Mouse (Mus musculus): Measurements from ENCODE around the gene Gm6526. TPM values are rescaled to one million over a fixed set of nuclear protein-coding genes. Genes with fewer than 3 reads are reported as not detected.
"Not testable (repeated sequence)": the region's sequence is repeated elsewhere in the genome, so short reads cannot be mapped to it uniquely, and the experiment has no call there.

The Gm6526 gene
- not detected in 2 replicates for polyA plus RNA-seq (2012; rRNA removed)

DNA sequence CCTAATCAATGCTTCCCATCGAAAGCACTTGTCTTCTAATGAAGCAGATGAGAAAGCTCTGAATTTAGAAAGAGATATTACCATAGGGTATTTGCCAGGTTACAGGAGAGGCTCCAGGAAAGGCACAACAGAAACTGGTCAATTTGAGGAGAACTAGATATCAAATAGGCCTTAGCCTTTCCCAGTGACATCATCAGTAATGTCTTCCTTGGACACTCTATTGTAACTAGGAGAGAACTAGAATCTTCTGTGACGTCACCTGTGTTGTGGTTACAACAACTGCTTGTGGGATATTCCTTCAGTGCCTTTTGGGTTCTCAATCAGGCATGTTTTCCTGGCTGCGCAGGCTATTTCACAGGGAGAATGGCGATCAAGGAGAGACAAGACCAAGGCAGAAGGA lies at the start of gene Gm6526:
Gene Gm6526 (plus strand): TSS at position 301 of the 400 bp plus-strand sequence.
- H3K27ac ChIP-seq (ENCODE audit: insufficient read depth, low read length), result not testable (repeated sequence)

DNA sequence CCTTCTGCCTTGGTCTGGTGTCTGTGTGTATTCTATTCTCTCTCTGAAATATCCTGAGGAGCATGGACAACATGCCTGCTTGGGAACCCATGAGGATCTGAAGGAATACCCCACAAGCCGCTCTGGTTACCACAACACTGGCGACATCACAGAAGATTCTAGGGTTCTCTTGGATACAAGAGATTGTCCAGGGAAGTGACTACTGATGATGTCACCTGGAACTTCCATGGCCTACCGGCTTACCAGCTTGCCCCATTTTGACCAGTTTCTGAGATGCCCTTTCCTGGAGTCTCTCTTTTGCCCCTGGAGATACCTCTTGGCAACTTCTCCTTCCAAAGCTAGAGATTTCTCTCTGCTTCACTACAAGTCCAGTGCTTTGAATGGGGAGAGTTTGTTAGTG lies 20.3 kb upstream of the Gm6526 start, which contains the start of gene Gm16506:
Gene Gm16506 (minus strand): TSS at position 101 of the 400 bp plus-strand sequence.
- H3K27ac ChIP-seq (ENCODE audit: insufficient read depth, low read length); H3K4me3 ChIP-seq (ENCODE audit: insufficient read depth, low read length); H3K4me1 ChIP-seq (ENCODE audit: control insufficient read depth, insufficient read depth, low read length): not testable (repeated sequence)

More for the DNA sequence above, at the start of gene Gm6526:
- H3K4me3 ChIP-seq (ENCODE audit: insufficient read depth, low read length); H3K4me1 ChIP-seq (ENCODE audit: control insufficient read depth, insufficient read depth, low read length): not testable (repeated sequence)

DNA sequence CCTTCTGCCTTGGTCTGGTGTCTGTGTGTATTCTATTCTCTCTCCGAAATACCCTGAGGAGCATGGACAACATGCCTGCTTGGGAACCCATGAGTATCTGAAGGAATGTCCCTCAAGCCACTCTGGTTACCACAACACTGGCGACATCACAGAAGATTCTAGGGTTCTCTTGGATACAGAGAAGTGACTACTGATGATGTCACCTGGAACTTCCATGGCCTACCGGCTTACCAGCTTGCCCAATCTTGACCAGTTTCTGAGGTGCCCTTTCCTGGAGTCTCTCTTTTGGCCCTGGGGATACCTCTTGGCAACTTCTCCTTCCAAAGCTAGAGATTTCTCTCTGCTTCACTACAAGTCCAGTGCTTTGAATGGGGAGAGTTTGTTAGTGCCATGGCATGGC lies 37.0 kb downstream of the Gm6526 start, which contains the start of gene Gm8180:
Gene Gm8180 (minus strand): TSS at position 101 of the 400 bp plus-strand sequence.
- not testable (repeated sequence) for H3K27ac ChIP-seq (ENCODE audit: insufficient read depth, low read length); H3K4me3 ChIP-seq (ENCODE audit: insufficient read depth, low read length); H3K4me1 ChIP-seq (ENCODE audit: control insufficient read depth, insufficient read depth, low read length)

- H3K4me1 ChIP-seq (ENCODE audit: control insufficient read depth, insufficient read depth, low read length); H3K4me3 ChIP-seq (ENCODE audit: insufficient read depth, low read length); H3K27ac ChIP-seq (ENCODE audit: insufficient read depth, low read length): not testable (repeated sequence)
Measured at GRCm38 (mm10) chr14:43793811-43794210, 46.1 kb downstream of the Gm6526 start.

DNA sequence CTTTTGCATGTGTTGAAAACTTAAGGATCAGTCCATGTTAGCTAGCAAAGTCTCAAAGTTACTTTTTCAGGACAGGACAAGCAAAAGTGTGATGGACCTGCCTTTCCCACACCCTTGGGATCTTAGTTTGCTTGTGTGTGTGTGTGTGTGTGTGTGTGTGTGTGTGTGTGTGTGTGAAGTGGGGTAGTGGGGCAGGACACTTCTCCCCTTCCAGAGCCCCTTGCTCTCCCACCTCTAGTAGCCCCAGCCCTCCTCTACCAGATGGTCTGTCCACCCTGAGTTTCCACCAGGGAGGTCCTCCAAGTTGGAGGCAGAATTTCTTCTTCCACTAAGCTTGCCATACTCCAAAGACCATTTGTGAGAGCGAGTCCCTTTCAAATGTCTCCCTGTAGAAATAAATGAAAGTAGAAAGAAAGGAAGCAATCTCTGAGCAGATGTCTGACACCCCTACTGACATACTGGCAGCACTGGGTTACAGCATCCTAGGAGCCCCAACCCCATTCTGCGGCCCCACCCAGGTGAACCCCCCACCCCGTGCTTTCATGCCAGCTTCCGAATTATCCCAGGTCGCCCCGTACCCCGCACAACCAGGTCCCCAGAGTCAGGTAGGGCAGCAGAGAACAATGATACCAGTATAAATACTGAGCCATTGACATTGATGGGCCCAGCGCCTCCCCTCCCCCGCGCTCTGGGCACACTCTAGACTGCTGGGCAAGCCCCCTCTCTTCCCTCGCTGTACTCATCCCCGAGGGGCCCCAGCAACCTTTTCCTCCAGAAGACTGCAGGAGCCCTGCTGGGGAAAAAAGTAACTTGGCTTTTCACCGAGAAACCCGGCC lies 48.6 kb downstream of the Gm6526 start:
- H3K4me3 ChIP-seq (ENCODE audit: insufficient read depth, low read length), result no peak overlapping the region
- no peaks in the 10 kb centered on the region for H3K4me1 ChIP-seq (ENCODE audit: control insufficient read depth, insufficient read depth, low read length)
- no peak overlapping the region for H3K27ac ChIP-seq (ENCODE audit: insufficient read depth, low read length)
- no peak for TF ChIP-seq POLR2A (IDR thresholded peaks at IDR 0.05; ENCODE audit: extremely low read depth, insufficient read depth, low read length)
- TF ChIP-seq CTCF (IDR thresholded peaks at IDR 0.05; ENCODE audit: extremely low read depth, insufficient read depth, low read length), result no peak

GRCm38 (mm10) chr14:43796905-43797470 lies 49.3 kb downstream of the Gm6526 start:
- H3K4me3 ChIP-seq (ENCODE audit: insufficient read depth, low read length); H3K4me1 ChIP-seq (ENCODE audit: control insufficient read depth, insufficient read depth, low read length); H3K27ac ChIP-seq (ENCODE audit: insufficient read depth, low read length): not testable (repeated sequence)

DNA sequence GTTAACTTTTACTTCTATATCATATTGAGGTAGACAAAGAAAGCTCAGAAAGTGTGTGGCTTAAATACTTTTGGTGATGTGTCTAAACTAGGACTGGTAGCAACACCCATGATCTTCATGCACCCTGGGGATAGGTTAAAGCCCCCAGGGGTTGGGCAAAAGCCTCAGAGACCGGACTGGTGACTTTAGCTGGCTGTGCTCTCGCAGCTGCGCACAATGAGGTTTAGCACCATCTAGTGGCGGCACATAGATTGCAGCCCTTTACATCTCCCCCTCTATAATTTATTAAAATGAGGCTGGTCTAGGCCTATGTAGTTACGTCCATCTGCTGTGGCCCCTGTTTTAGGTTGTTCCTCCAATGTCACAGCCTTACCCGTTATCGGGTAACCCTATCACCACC lies 56.8 kb downstream of the Gm6526 start:
- not testable (repeated sequence) for H3K27ac ChIP-seq (ENCODE audit: insufficient read depth, low read length); H3K4me3 ChIP-seq (ENCODE audit: insufficient read depth, low read length); H3K4me1 ChIP-seq (ENCODE audit: control insufficient read depth, insufficient read depth, low read length)

Other genes with a start within 250 kb of the Gm6526 start
- gene Gm5799, start 204.3 kb upstream of the Gm6526 start, polyA plus RNA-seq (2012; rRNA removed), result not detected in 2 replicates
- not detected in 2 replicates for gene Gm17654, start 168.7 kb upstream of the Gm6526 start, polyA plus RNA-seq (2012; rRNA removed)
- gene Gm10375, start 139.9 kb upstream of the Gm6526 start, polyA plus RNA-seq (2012; rRNA removed), result not detected in 2 replicates
- gene Gm8165, start 70.7 kb upstream of the Gm6526 start, polyA plus RNA-seq (2012; rRNA removed), result not detected in 2 replicates
- gene Gm7324, start 50.0 kb upstream of the Gm6526 start, polyA plus RNA-seq (2012; rRNA removed), result 0.29 and 0.44 TPM in 2 replicates
- not detected in 2 replicates for gene Gm16506, start 20.4 kb upstream of the Gm6526 start, polyA plus RNA-seq (2012; rRNA removed)
- not detected in 2 replicates for gene Gm8180, start 36.9 kb downstream of the Gm6526 start, polyA plus RNA-seq (2012; rRNA removed)
- gene Ear1, start 127.7 kb downstream of the Gm6526 start, polyA plus RNA-seq (2012; rRNA removed), result not detected in 2 replicates
- gene Ear10, start 175.7 kb downstream of the Gm6526 start, polyA plus RNA-seq (2012; rRNA removed), result not detected in 2 replicates
- gene Gm8113, start 177.5 kb downstream of the Gm6526 start, polyA plus RNA-seq (2012; rRNA removed), result 0.28 and 0.29 TPM in 2 replicates
- not detected in 2 replicates for gene Ang5, start 209.2 kb downstream of the Gm6526 start, polyA plus RNA-seq (2012; rRNA removed)

Data from cortical plate, adult 2 months (tissue).